Mouse (Mus musculus): ENCODE measurements around the gene Twist2. TPM values are rescaled to one million over a fixed set of nuclear protein-coding genes. Genes with fewer than 3 reads are reported as not detected.

Twist2 gene
- polyA plus RNA-seq, 1 experiment, result 1.4 TPM

GRCm38 (mm10) chr1:91831978-91832377 lies 30.7 kb downstream of the Twist2 start:
- TF ChIP-seq POLR2A (IDR thresholded peaks at IDR 0.05; ENCODE audit: low read depth, low read length) (no peak), CTCF (IDR thresholded peaks at IDR 0.05; ENCODE audit: extremely low read depth, insufficient read depth, insufficient read length, insufficient replicate concordance) (no peak)
- Histone ChIP-seq H3K4me3 (ENCODE audit: extremely low read depth, insufficient read depth, insufficient read length) (no peak overlapping the region), H3K27me3 (ENCODE audit: control insufficient read depth, insufficient read depth, low read length) (no peaks in the 10 kb centered on the region), H3K27ac (ENCODE audit: insufficient read depth, low read length) (no peak overlapping the region), H3K36me3 (ENCODE audit: control insufficient read depth, insufficient read depth, low read length) (no peaks in the 10 kb centered on the region), H3K4me1 (ENCODE audit: control insufficient read depth, insufficient read depth, insufficient read length) (no peaks in the 10 kb centered on the region)
- DNase-seq (ENCODE audit: low read depth in 1 of 2, low spot score in 2 of 2), result no peak
- WGBS, result 77% methylated on average over 7 of the region's 7 CpGs

GRCm38 (mm10) chr1:91839557-91839956 lies 38.3 kb downstream of the Twist2 start:
- Histone ChIP-seq H3K36me3 (ENCODE audit: control insufficient read depth, insufficient read depth, low read length) (no peaks in the 10 kb centered on the region), H3K27me3 (ENCODE audit: control insufficient read depth, insufficient read depth, low read length) (no peaks in the 10 kb centered on the region), H3K4me1 (ENCODE audit: control insufficient read depth, insufficient read depth, insufficient read length) (no peaks in the 10 kb centered on the region), H3K4me3 (ENCODE audit: extremely low read depth, insufficient read depth, insufficient read length) (no peak overlapping the region), H3K27ac (ENCODE audit: insufficient read depth, low read length) (no peak overlapping the region)
- TF ChIP-seq POLR2A (IDR thresholded peaks at IDR 0.05; ENCODE audit: low read depth, low read length), result no peak
- TF ChIP-seq CTCF (IDR thresholded peaks at IDR 0.05; ENCODE audit: extremely low read depth, insufficient read depth, insufficient read length, insufficient replicate concordance), result no peak
- 93% methylated on average over 6 of the region's 6 CpGs for WGBS
- DNase-seq (ENCODE audit: low read depth in 1 of 2, low spot score in 2 of 2), result no peak

- no peaks in the 10 kb centered on the region for H3K4me1 ChIP-seq (ENCODE audit: control insufficient read depth, insufficient read depth, insufficient read length)
- no peak overlapping the region for H3K27ac ChIP-seq (ENCODE audit: insufficient read depth, low read length)
- no peaks in the 10 kb centered on the region for H3K36me3 ChIP-seq (ENCODE audit: control insufficient read depth, insufficient read depth, low read length)
- TF ChIP-seq POLR2A (IDR thresholded peaks at IDR 0.05; ENCODE audit: low read depth, low read length) (no peak), CTCF (IDR thresholded peaks at IDR 0.05; ENCODE audit: extremely low read depth, insufficient read depth, insufficient read length, insufficient replicate concordance) (no peak)
- no peak for DNase-seq (ENCODE audit: low read depth in 1 of 2, low spot score in 2 of 2)
- WGBS, result 76% methylated on average over 6 of the region's 6 CpGs
- H3K27me3 ChIP-seq (ENCODE audit: control insufficient read depth, insufficient read depth, low read length), result no peaks in the 10 kb centered on the region
- H3K4me3 ChIP-seq (ENCODE audit: extremely low read depth, insufficient read depth, insufficient read length), result no peak overlapping the region
Observed at GRCm38 (mm10) chr1:91839979-91840378, 38.7 kb downstream of the Twist2 start.

- TF ChIP-seq POLR2A (IDR thresholded peaks at IDR 0.05; ENCODE audit: low read depth, low read length), result no peak
- no peak for TF ChIP-seq CTCF (IDR thresholded peaks at IDR 0.05; ENCODE audit: extremely low read depth, insufficient read depth, insufficient read length, insufficient replicate concordance)
- Histone ChIP-seq H3K27ac (ENCODE audit: insufficient read depth, low read length) (no peak overlapping the region), H3K4me3 (ENCODE audit: extremely low read depth, insufficient read depth, insufficient read length) (no peak overlapping the region), H3K27me3 (ENCODE audit: control insufficient read depth, insufficient read depth, low read length) (no peaks in the 10 kb centered on the region), H3K4me1 (ENCODE audit: control insufficient read depth, insufficient read depth, insufficient read length) (no peaks in the 10 kb centered on the region), H3K36me3 (ENCODE audit: control insufficient read depth, insufficient read depth, low read length) (no peaks in the 10 kb centered on the region)
- 90% methylated on average over 4 of the region's 4 CpGs for WGBS
- no peak for DNase-seq (ENCODE audit: low read depth in 1 of 2, low spot score in 2 of 2)
Observed at GRCm38 (mm10) chr1:91844236-91844635, 43.0 kb downstream of the Twist2 start.

GRCm38 (mm10) chr1:91844681-91845379 lies 43.6 kb downstream of the Twist2 start:
- no peak overlapping the region for H3K27ac ChIP-seq (ENCODE audit: insufficient read depth, low read length)
- 69% methylated on average over 8 of the region's 8 CpGs for WGBS
- H3K36me3 ChIP-seq (ENCODE audit: control insufficient read depth, insufficient read depth, low read length), result no peaks in the 10 kb centered on the region
- TF ChIP-seq CTCF (IDR thresholded peaks at IDR 0.05; ENCODE audit: extremely low read depth, insufficient read depth, insufficient read length, insufficient replicate concordance), result no peak
- TF ChIP-seq POLR2A (IDR thresholded peaks at IDR 0.05; ENCODE audit: low read depth, low read length), result no peak
- no peaks in the 10 kb centered on the region for H3K27me3 ChIP-seq (ENCODE audit: control insufficient read depth, insufficient read depth, low read length)
- no peaks in the 10 kb centered on the region for H3K4me1 ChIP-seq (ENCODE audit: control insufficient read depth, insufficient read depth, insufficient read length)
- DNase-seq (ENCODE audit: low read depth in 1 of 2, low spot score in 2 of 2), result no peak
- H3K4me3 ChIP-seq (ENCODE audit: extremely low read depth, insufficient read depth, insufficient read length), result no peak overlapping the region

- DNase-seq (ENCODE audit: low read depth in 1 of 2, low spot score in 2 of 2), result no peak
- TF ChIP-seq POLR2A (IDR thresholded peaks at IDR 0.05; ENCODE audit: low read depth, low read length) (no peak), CTCF (IDR thresholded peaks at IDR 0.05; ENCODE audit: extremely low read depth, insufficient read depth, insufficient read length, insufficient replicate concordance) (no peak)
- WGBS, result 81% methylated on average over 9 of the region's 9 CpGs
- no peak overlapping the region for H3K27ac ChIP-seq (ENCODE audit: insufficient read depth, low read length)
- no peak overlapping the region for H3K4me3 ChIP-seq (ENCODE audit: extremely low read depth, insufficient read depth, insufficient read length)
- H3K36me3 ChIP-seq (ENCODE audit: control insufficient read depth, insufficient read depth, low read length), result no peaks in the 10 kb centered on the region
- H3K4me1 ChIP-seq (ENCODE audit: control insufficient read depth, insufficient read depth, insufficient read length), result no peaks in the 10 kb centered on the region
- H3K27me3 ChIP-seq (ENCODE audit: control insufficient read depth, insufficient read depth, low read length), result no peaks in the 10 kb centered on the region
Observed at GRCm38 (mm10) chr1:91845380-91845957, 44.2 kb downstream of the Twist2 start.

GRCm38 (mm10) chr1:91851300-91851699 lies 50.0 kb downstream of the Twist2 start:
- Histone ChIP-seq H3K27me3 (ENCODE audit: control insufficient read depth, insufficient read depth, low read length) (no peaks in the 10 kb centered on the region), H3K27ac (ENCODE audit: insufficient read depth, low read length) (no peak overlapping the region), H3K36me3 (ENCODE audit: control insufficient read depth, insufficient read depth, low read length) (no peaks in the 10 kb centered on the region), H3K4me3 (ENCODE audit: extremely low read depth, insufficient read depth, insufficient read length) (no peak overlapping the region), H3K4me1 (ENCODE audit: control insufficient read depth, insufficient read depth, insufficient read length) (no peaks in the 10 kb centered on the region)
- DNase-seq (ENCODE audit: low read depth in 1 of 2, low spot score in 2 of 2), result no peak
- TF ChIP-seq POLR2A (IDR thresholded peaks at IDR 0.05; ENCODE audit: low read depth, low read length), result no peak
- TF ChIP-seq CTCF (IDR thresholded peaks at IDR 0.05; ENCODE audit: extremely low read depth, insufficient read depth, insufficient read length, insufficient replicate concordance), result no peak
- 79% methylated on average over 7 of the region's 7 CpGs for WGBS
